ENCODE assay signal across 8 mouse cellular contexts in genomic region chr13:56703871-56704321, GRCm38 (mm10). TPM values are rescaled to one million over a fixed set of nuclear protein-coding genes. Genes with fewer than 3 reads are reported as not detected.
A peak's percentile ranks its signal among the peaks of the same experiment; 100 is the strongest.
DNase-seq lines count a peak whose midpoint lies in the region; ATAC-seq and TF ChIP-seq lines count a peak whose summit lies in the region.

No protein-coding gene starts in this region.

- H3K9me3 ChIP-seq in forebrain, postnatal 0 days (ENCODE audit: low read length): no peaks in the 10 kb centered on the region
- H3K9me3 ChIP-seq in kidney, embryonic 15.5 days (replicated peaks): no peaks in the 10 kb centered on the region

- peak overlapping the region; percentile 87 for H3K9ac ChIP-seq in forebrain, postnatal 0 days
- peak overlapping the region; percentile 98 for H3K9ac ChIP-seq in kidney, embryonic 15.5 days

- H3K4me2 ChIP-seq in forebrain, postnatal 0 days (ENCODE audit: low read depth): peak overlapping the region; percentile 50
- H3K4me2 ChIP-seq in kidney, embryonic 15.5 days: peak overlapping the region; percentile 71

- TF ChIP-seq CTCF in forebrain, postnatal 0 days (IDR thresholded peaks at IDR 0.05; ENCODE audit: low read depth): no peak

- under 1% methylated on average over 11 of the region's 11 CpGs for WGBS in forebrain, postnatal 0 days
- under 1% methylated on average over 11 of the region's 11 CpGs for WGBS in kidney, embryonic 15.5 days

- peak overlapping the region; percentile 96 for H3K27ac ChIP-seq in forebrain, postnatal 0 days (ENCODE audit: low read depth, low read length)
- peak overlapping the region; percentile 100 for H3K27ac ChIP-seq in kidney, embryonic 15.5 days

- H3K4me3 ChIP-seq in forebrain, postnatal 0 days (ENCODE audit: low read depth, low read length): peak overlapping the region; percentile 88
- peak overlapping the region; percentile 83 for H3K4me3 ChIP-seq in kidney, embryonic 15.5 days (replicated peaks)

- no peaks in the 10 kb centered on the region for H3K27me3 ChIP-seq in forebrain, postnatal 0 days (ENCODE audit: insufficient read depth, low read length)
- no peaks in the 10 kb centered on the region for H3K27me3 ChIP-seq in kidney, embryonic 15.5 days

- ATAC-seq in forebrain, postnatal 0 days: 0 out of 2 replicates have a peak, but pooled peaks have one; percentile 3
- ATAC-seq in kidney, embryonic 15.5 days (replicated peaks; ENCODE audit: low FRiP score): peak; percentile 60
- peak; percentile 44 for ATAC-seq in megakaryocyte progenitor cell, adult 5-6 weeks (replicated peaks; ENCODE audit: poor library complexity)

- H3K36me3 ChIP-seq in forebrain, postnatal 0 days (ENCODE audit: insufficient read depth): no peaks in the 10 kb centered on the region
- H3K36me3 ChIP-seq in kidney, embryonic 15.5 days: peaks cover 23% of the 10 kb centered on the region

- intact Hi-C loops in left cerebral cortex, postnatal 10 days (cut with DNase I): no loop called here

- peak; percentile 44 for DNase-seq in retina, embryonic 14.5 days (ENCODE audit: low spot score)
- no peak for DNase-seq in retina, postnatal 1 day
- peak; percentile 30 for DNase-seq in adrenal gland, postnatal 25 days
- DNase-seq in forebrain, postnatal 0 days: no peak
- no peak for DNase-seq in layer of hippocampus, postnatal 10 days (ENCODE audit: low spot score in 2 of 2)
- DNase-seq in left cerebral cortex, postnatal 10 days (ENCODE audit: extremely low spot score in 1 of 2, low spot score in 2 of 2): no peak

- H3K4me1 ChIP-seq in forebrain, postnatal 0 days (ENCODE audit: insufficient read depth): peaks cover 28% of the 10 kb centered on the region
- H3K4me1 ChIP-seq in kidney, embryonic 15.5 days: peaks cover 55% of the 10 kb centered on the region

RNA-seq across cellular contexts. Expression of gene Smad5, which starts 1.1 kb away (rescaled TPM):
- 55.5 and 75.5 TPM in 2 replicates for total RNA-seq in adrenal gland, postnatal 25 days (2021)
- 45.2 and 54.6 TPM in 2 replicates for total RNA-seq in forebrain, postnatal 0 days (2014; rRNA removed)
- polyA plus RNA-seq in forebrain, postnatal 0 days (2015; fragmentation: Nextera tagmentation; extraction: Ambion mirVana): 15.7 and 17.1 TPM in 2 replicates
- polyA plus RNA-seq in kidney, embryonic 15.5 days (2015; fragmentation: Nextera tagmentation; extraction: Ambion mirVana): 33.3 and 34.6 TPM in 2 replicates
- 58.7 and 72.0 TPM in 2 replicates for total RNA-seq in megakaryocyte progenitor cell, adult 5-6 weeks (2015)
- 22.6 and 32.3 TPM in 2 replicates for total RNA-seq in megakaryocyte progenitor cell, adult 5-6 weeks (2017)
- total RNA-seq in layer of hippocampus, postnatal 10 days (2021): 10 to 100 TPM; 29.0 to 32.8 TPM
- total RNA-seq in left cerebral cortex, postnatal 10 days (2021): 10 to 100 TPM; 22.3 to 23.0 TPM

RNA-seq across cellular contexts. Expression of gene Gm45623, which starts 49.7 kb away (rescaled TPM):
- not detected in 2 replicates for total RNA-seq in adrenal gland, postnatal 25 days (2021)
- 8.8 and 9.8 TPM in 2 replicates for total RNA-seq in forebrain, postnatal 0 days (2014; rRNA removed)
- polyA plus RNA-seq in forebrain, postnatal 0 days (2015; fragmentation: Nextera tagmentation; extraction: Ambion mirVana): 1.7 and 3.4 TPM in 2 replicates
- not detected in 2 replicates for polyA plus RNA-seq in kidney, embryonic 15.5 days (2015; fragmentation: Nextera tagmentation; extraction: Ambion mirVana)
- not detected in 2 replicates for total RNA-seq in megakaryocyte progenitor cell, adult 5-6 weeks (2015)
- total RNA-seq in megakaryocyte progenitor cell, adult 5-6 weeks (2017): not detected in 2 replicates
- total RNA-seq in layer of hippocampus, postnatal 10 days (2021): under 1 TPM; 0.54 to 0.98 TPM
- 10 to 100 TPM in 1 of 2 experiments, 1 to 10 TPM in 1; 6.9 to 13.1 TPM for total RNA-seq in left cerebral cortex, postnatal 10 days (2021)

Comparison
In these comparisons a context has a peak if more than half of its experiments do, and no peak if none do; other contexts are left out.
1. DNase-seq: peak in retina, embryonic 14.5 days (single experiment) and adrenal gland, postnatal 25 days (single experiment); none in retina, postnatal 1 day (single experiment), forebrain, postnatal 0 days (single experiment), layer of hippocampus, postnatal 10 days (0 of 2) and left cerebral cortex, postnatal 10 days (0 of 2).
2. ATAC-seq: peak in every context shown above with its lines; median percentile 60 in kidney, embryonic 15.5 days; 44 in megakaryocyte progenitor cell, adult 5-6 weeks; 3 in forebrain, postnatal 0 days.